Mouse (Mus musculus) liver, embryonic 15.5 days (tissue): ENCODE measurements around the gene Olfr699. TPM values are rescaled to one million over a fixed set of nuclear protein-coding genes. Genes with fewer than 3 reads are reported as not detected.
"Not testable (repeated sequence)": the region's sequence is repeated elsewhere in the genome, so short reads cannot be mapped to it uniquely, and the experiment has no call there.

Experiments used
- ATAC-seq: fragments of 200-750 bp; cut with Nextera tagmentation; 2 replicates; pipeline ENCODE4 v1.8.0; 2017; ENCODE audit warnings: moderate number of reproducible peaks, mild to moderate bottlenecking, moderate library complexity; ENCODE audit not compliant: insufficient read depth
- H3K27ac ChIP-seq: fragments of 300-500 bp; sonication (generic); replicated peaks from 2 replicates; pipeline ENCODE4 v1.5.1; 2015; ENCODE audit warnings: mild to moderate bottlenecking, inconsistent platforms
- H3K27me3 ChIP-seq: fragments of 300-500 bp; sonication (generic); 2 replicates; pipeline ENCODE4 v1.6.1; 2015; ENCODE audit warnings: mild to moderate bottlenecking, inconsistent platforms
- H3K36me3 ChIP-seq: fragments of 300-500 bp; sonication (generic); replicated peaks from 2 replicates; pipeline ENCODE4 v1.6.1; 2015; ENCODE audit warnings: moderate library complexity, mild to moderate bottlenecking, inconsistent platforms
- H3K4me1 ChIP-seq: fragments of 300-500 bp; sonication (generic); replicated peaks from 2 replicates; pipeline ENCODE4 v1.6.1; 2015; ENCODE audit warnings: inconsistent platforms
- H3K4me2 ChIP-seq: fragments of 300-500 bp; sonication (generic); 2 replicates; pipeline ENCODE4 v1.6.1; 2015; ENCODE audit warnings: moderate library complexity, mild to moderate bottlenecking, inconsistent platforms
- H3K4me3 ChIP-seq: fragments of 300-500 bp; sonication (generic); replicated peaks from 2 replicates; pipeline ENCODE4 v1.5.1; 2015; ENCODE audit warnings: mild to moderate bottlenecking, inconsistent platforms
- H3K9ac ChIP-seq: fragments of 300-500 bp; sonication (generic); 2 replicates; pipeline ENCODE4 v1.6.1; 2015; ENCODE audit warnings: moderate library complexity, mild to moderate bottlenecking, inconsistent platforms
- H3K9me3 ChIP-seq: fragments of 300-500 bp; sonication (generic); replicated peaks from 2 replicates; pipeline ENCODE4 v1.6.1; 2016; ENCODE audit warnings: inconsistent platforms
- WGBS: fragments of 180-500 bp; shearing (Covaris S2); methylation state at CpG from one replicate; pipeline ENCODE4 v1.1.7; 2015; ENCODE audit warnings: mixed read lengths; ENCODE audit not compliant: insufficient replicate concordance; 5-methylcytosine and 5-hydroxymethylcytosine counted together
- polyA plus RNA-seq: library from polyadenylated mRNA; unstranded; fragments of >200 nt; fragmentation: Nextera tagmentation; extraction: Ambion mirVana; gene quantifications from 2 replicates; pipeline ENCODE4 v1.2.1, GENCODE M21; 2015

Olfr699 gene
- polyA plus RNA-seq: not detected in 2 replicates

- 54% methylated on average over 1 of the region's 1 CpGs for WGBS
- H3K27ac ChIP-seq: no peak within 1 kb of the TSS
Observed at GRCm38 (mm10) chr7:106793098-106793497, at the start of gene Olfr699. Gene Olfr699, minus strand, starts transcription at chr7:106793198.

DNA sequence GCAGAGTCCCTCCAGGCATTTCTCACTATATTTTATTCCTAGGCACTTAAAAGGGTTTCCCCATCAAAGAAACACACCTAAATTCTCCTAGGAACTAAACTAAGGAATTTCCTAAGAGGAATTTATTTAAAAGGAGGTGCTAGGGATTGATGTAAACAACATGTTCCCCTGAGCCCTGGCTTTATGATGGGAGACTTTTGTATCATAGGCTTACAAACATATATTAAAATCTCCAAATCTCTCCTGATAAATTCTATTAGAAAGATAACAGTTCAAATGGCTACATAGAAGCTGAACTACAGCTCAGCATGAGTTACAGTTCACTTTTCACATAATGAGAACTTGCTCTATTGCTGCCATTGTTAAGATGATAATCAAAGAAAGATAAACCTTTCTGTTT, 40.8 kb upstream of the Olfr699 start, which contains the start of gene Olfr702:
Olfr702 (minus strand) TSS at position 101 of the 400 bp plus-strand sequence.
- Histone ChIP-seq H3K9me3 (no peaks in the 10 kb centered on the region), H3K9ac (no peak within 1 kb of the TSS), H3K36me3 (no peaks in the 10 kb centered on the region), H3K4me1 (no peaks in the 10 kb centered on the region), H3K27ac (no peak within 1 kb of the TSS), H3K4me2 (no peak within 1 kb of the TSS), H3K27me3 (no peaks in the 10 kb centered on the region), H3K4me3 (no peak within 1 kb of the TSS)
- no peak for ATAC-seq

More at GRCm38 (mm10) chr7:106793098-106793497, at the start of gene Olfr699:
- H3K4me2 ChIP-seq: no peak within 1 kb of the TSS
- no peaks in the 10 kb centered on the region for H3K4me1 ChIP-seq
- no peak within 1 kb of the TSS for H3K4me3 ChIP-seq
- no peaks in the 10 kb centered on the region for H3K27me3 ChIP-seq
- no peak for ATAC-seq
- H3K36me3 ChIP-seq: no peaks in the 10 kb centered on the region
- no peaks in the 10 kb centered on the region for H3K9me3 ChIP-seq
- no peak within 1 kb of the TSS for H3K9ac ChIP-seq

- Histone ChIP-seq H3K36me3 (no peaks in the 10 kb centered on the region), H3K4me2 (no peak overlapping the region), H3K27me3 (no peaks in the 10 kb centered on the region), H3K9ac (no peak overlapping the region), H3K27ac (no peak overlapping the region), H3K4me3 (no peak overlapping the region), H3K4me1 (no peaks in the 10 kb centered on the region), H3K9me3 (no peaks in the 10 kb centered on the region)
- ATAC-seq: no peak
Observed at GRCm38 (mm10) chr7:106818414-106818813, 25.4 kb upstream of the Olfr699 start.

GRCm38 (mm10) chr7:106815775-106816174, 22.8 kb upstream of the Olfr699 start:
- Histone ChIP-seq H3K9ac (no peak overlapping the region), H3K27me3 (no peaks in the 10 kb centered on the region), H3K9me3 (no peaks in the 10 kb centered on the region), H3K4me1 (no peaks in the 10 kb centered on the region), H3K4me2 (no peak overlapping the region), H3K27ac (no peak overlapping the region), H3K36me3 (no peaks in the 10 kb centered on the region), H3K4me3 (no peak overlapping the region)
- 16% methylated on average over 2 of the region's 2 CpGs for WGBS
- no peak for ATAC-seq

DNA sequence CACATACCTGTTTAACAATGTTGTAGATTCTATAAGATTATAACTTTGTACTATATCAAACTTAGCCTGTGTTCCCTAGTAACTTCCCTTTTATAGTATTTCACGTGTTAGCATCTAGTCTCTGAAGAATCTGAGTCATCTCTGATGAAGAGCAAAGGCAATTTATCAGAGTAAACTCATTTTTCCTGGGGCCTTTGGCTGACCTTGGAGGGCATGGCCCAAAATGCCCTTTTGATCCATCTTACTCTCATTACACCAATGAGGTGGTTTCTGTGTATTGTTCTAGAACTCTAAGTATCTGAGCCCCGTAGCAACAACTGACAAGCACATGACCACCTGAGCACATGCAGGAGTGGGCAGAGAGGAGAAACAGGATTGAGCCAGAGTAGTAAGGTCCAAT, 20.8 kb upstream of the Olfr699 start, which contains the start of gene Olfr701:
Olfr701 (plus strand) TSS at position 301 of the 400 bp plus-strand sequence.
- 43% methylated on average over 2 of the region's 2 CpGs for WGBS
- no peaks in the 10 kb centered on the region for H3K9me3 ChIP-seq

DNA sequence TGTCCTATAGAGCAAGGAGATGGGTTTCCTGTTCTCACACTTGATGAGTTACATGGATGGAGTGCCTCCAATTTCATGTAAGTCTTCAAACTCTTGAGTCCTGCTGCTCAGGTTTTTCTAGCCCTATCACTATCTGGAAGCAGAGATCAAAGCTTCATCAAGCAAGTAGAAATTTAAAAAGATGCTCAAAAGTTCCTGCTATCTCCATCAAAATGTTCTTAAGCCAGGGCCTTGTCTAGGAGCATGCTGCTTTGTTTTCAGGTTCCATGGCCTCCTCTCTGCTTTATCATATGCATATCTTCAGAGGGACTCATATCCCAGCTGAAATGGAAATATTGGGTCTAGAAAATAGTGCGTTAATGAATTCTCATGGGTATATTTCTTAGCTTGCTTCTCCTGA, 15.7 kb upstream of the Olfr699 start, which contains the start of gene Olfr700:
Olfr700 (minus strand) TSS at position 101 of the 400 bp plus-strand sequence.
- no peak within 1 kb of the TSS for H3K9ac ChIP-seq
- H3K4me1 ChIP-seq: no peaks in the 10 kb centered on the region
- H3K9me3 ChIP-seq: no peaks in the 10 kb centered on the region
- 70% methylated on average over 1 of the region's 1 CpGs for WGBS
- H3K4me2 ChIP-seq: no peak within 1 kb of the TSS
- H3K4me3 ChIP-seq: no peak within 1 kb of the TSS
- ATAC-seq: no peak
- H3K27ac ChIP-seq: no peak within 1 kb of the TSS
- H3K36me3 ChIP-seq: no peaks in the 10 kb centered on the region
- no peaks in the 10 kb centered on the region for H3K27me3 ChIP-seq

More for the DNA sequence above, 20.8 kb upstream of the Olfr699 start, which contains the start of gene Olfr701:
- H3K4me3 ChIP-seq: no peak within 1 kb of the TSS
- no peaks in the 10 kb centered on the region for H3K27me3 ChIP-seq
- H3K4me1 ChIP-seq: no peaks in the 10 kb centered on the region
- H3K4me2 ChIP-seq: no peak within 1 kb of the TSS
- no peak within 1 kb of the TSS for H3K27ac ChIP-seq
- no peak within 1 kb of the TSS for H3K9ac ChIP-seq
- no peak for ATAC-seq
- H3K36me3 ChIP-seq: no peaks in the 10 kb centered on the region

DNA sequence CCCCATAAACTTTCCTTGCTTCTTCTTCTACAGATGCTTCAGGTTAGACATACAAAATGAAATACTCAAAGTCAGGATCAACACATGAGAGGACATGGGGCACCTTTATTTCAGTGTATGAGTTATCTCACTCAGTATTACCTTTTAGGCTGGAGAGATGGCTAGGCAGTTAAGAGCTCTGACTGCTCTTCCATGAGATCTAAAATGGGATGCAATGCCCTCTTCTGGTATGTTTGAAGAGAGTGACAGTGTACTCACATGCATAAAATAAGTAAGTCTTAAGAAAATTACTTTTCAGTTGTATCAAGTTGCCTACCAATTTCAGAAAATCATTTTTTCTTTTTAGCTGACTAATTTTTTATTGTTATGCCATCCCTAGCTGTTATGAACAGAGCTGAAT, 4.7 kb downstream of the Olfr699 start:
- Histone ChIP-seq H3K36me3 (no peaks in the 10 kb centered on the region), H3K4me1 (no peaks in the 10 kb centered on the region), H3K27ac (no peak overlapping the region), H3K9ac (no peak overlapping the region), H3K4me2 (no peak overlapping the region), H3K4me3 (no peak overlapping the region), H3K9me3 (no peaks in the 10 kb centered on the region), H3K27me3 (no peaks in the 10 kb centered on the region)
- no peak for ATAC-seq

- not testable (repeated sequence) for ATAC-seq, H3K27ac ChIP-seq, H3K4me1 ChIP-seq, H3K36me3 ChIP-seq, H3K4me2 ChIP-seq, H3K9ac ChIP-seq, H3K4me3 ChIP-seq, H3K27me3 ChIP-seq, H3K9me3 ChIP-seq
- 78% methylated on average over 2 of the region's 2 CpGs for WGBS
Observed at GRCm38 (mm10) chr7:106761008-106761407, 32.0 kb downstream of the Olfr699 start.

GRCm38 (mm10) chr7:106758800-106759199, 34.2 kb downstream of the Olfr699 start:
- Histone ChIP-seq H3K4me1 (no peaks in the 10 kb centered on the region), H3K36me3 (no peaks in the 10 kb centered on the region), H3K4me2 (no peak overlapping the region), H3K9me3 (no peaks in the 10 kb centered on the region), H3K9ac (no peak overlapping the region), H3K27ac (no peak overlapping the region), H3K27me3 (no peaks in the 10 kb centered on the region), H3K4me3 (no peak overlapping the region)
- no peak for ATAC-seq
- WGBS: 54% methylated on average over 2 of the region's 2 CpGs

- Histone ChIP-seq H3K27ac (no peak within 1 kb of the TSS), H3K4me1 (no peaks in the 10 kb centered on the region), H3K27me3 (no peaks in the 10 kb centered on the region), H3K9me3 (no peaks in the 10 kb centered on the region), H3K9ac (no peak within 1 kb of the TSS), H3K36me3 (no peaks in the 10 kb centered on the region), H3K4me3 (no peak within 1 kb of the TSS), H3K4me2 (no peak within 1 kb of the TSS)
- no peak for ATAC-seq
Observed at GRCm38 (mm10) chr7:106755297-106755696, 37.7 kb downstream of the Olfr699 start, which contains the start of gene Olfr698. Gene Olfr698, minus strand, starts transcription at chr7:106755397.

- Histone ChIP-seq H3K27me3 (no peaks in the 10 kb centered on the region), H3K9me3 (no peaks in the 10 kb centered on the region), H3K4me2 (no peak overlapping the region), H3K9ac (no peak overlapping the region), H3K36me3 (no peaks in the 10 kb centered on the region), H3K4me3 (no peak overlapping the region), H3K27ac (no peak overlapping the region), H3K4me1 (no peaks in the 10 kb centered on the region)
- no peak for ATAC-seq
- 72% methylated on average over 5 of the region's 5 CpGs for WGBS
Observed at GRCm38 (mm10) chr7:106745811-106746210, 47.2 kb downstream of the Olfr699 start.

DNA sequence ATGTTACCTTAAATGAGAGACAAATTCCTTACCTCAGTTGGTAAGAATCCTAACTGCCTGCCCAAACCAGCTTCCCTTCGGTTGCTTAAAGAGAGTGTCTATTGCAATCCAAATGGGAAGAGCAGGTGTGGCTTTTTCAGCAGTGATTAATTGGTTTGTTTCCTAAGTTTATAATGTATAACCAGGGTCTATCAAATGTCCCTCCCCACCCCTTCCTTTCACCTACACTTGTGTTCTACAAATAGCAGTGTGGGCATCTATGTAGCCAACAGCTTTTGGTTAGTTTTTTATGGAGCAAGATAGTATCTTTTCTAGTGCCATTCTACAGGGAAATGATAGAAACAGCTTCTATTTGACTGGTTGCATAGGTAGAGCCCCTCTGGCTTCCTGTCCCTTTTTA, 50.7 kb downstream of the Olfr699 start, which contains the start of gene Olfr697:
Olfr697 (minus strand) TSS at position 101 of the 400 bp plus-strand sequence.
- Histone ChIP-seq H3K9me3 (no peaks in the 10 kb centered on the region), H3K4me2 (no peak within 1 kb of the TSS), H3K27me3 (no peaks in the 10 kb centered on the region), H3K4me3 (no peak within 1 kb of the TSS), H3K27ac (no peak within 1 kb of the TSS), H3K9ac (no peak within 1 kb of the TSS), H3K36me3 (no peaks in the 10 kb centered on the region), H3K4me1 (no peaks in the 10 kb centered on the region)
- 69% methylated on average over 1 of the region's 1 CpGs for WGBS
- no peak for ATAC-seq
